Mouse (Mus musculus): ENCODE results near the gene E2f3. TPM values are rescaled to one million over a fixed set of nuclear protein-coding genes. Genes with fewer than 3 reads are reported as not detected.

E2f3 gene
- polyA plus RNA-seq, 1 experiment from 2014 or later, result 2.6 TPM

- no peaks in the 10 kb centered on the region for H3K36me3 ChIP-seq (replicated peaks; ENCODE audit: insufficient read depth, low read length)
- H3K4me2 ChIP-seq (ENCODE audit: low read depth, low read length), result no peak overlapping the region
- no peaks in the 10 kb centered on the region for H3K9me3 ChIP-seq (ENCODE audit: low read length)
- no peak overlapping the region for H3K9ac ChIP-seq (replicated peaks)
- ATAC-seq, result no peak
- H3K27me3 ChIP-seq (ENCODE audit: insufficient read depth, low read length), result no peaks in the 10 kb centered on the region
- DNase-seq, result no peak
- 86% methylated on average over 7 of the region's 7 CpGs for WGBS (ENCODE audit: insufficient replicate concordance)
- TF ChIP-seq EP300 (IDR thresholded peaks at IDR 0.05; ENCODE audit: low read depth) (no peak), CTCF (IDR thresholded peaks at IDR 0.05; ENCODE audit: low read depth) (no peak)
- H3K4me1 ChIP-seq (ENCODE audit: insufficient read depth), result no peaks in the 10 kb centered on the region
- no peak overlapping the region for H3K27ac ChIP-seq (ENCODE audit: low read depth)
- H3K4me3 ChIP-seq (ENCODE audit: low read depth, low read length), result no peak overlapping the region
These were observed 31.7 kb upstream of the E2f3 start for GRCm38 (mm10) chr13:30017611-30018010.

DNA sequence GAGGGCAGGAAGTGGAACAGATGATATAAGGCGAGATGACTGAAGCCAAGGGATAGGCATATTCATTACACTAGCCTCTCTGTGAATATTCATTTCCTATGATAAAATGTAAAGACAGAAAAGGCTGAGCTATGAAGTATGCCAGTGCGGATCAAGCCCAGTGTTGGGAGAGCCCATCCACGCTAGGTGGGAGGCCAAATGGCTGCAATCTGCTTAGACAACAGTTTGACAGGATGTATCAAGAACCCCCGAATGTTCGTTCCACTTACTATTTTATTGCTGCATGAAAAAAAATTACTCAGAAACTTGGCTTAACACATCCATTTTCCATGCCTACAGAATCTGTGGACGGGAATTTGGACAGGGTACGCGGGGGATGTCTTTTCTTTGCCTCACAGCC, 28.7 kb upstream of the E2f3 start:
- H3K27ac ChIP-seq (ENCODE audit: low read depth), result no peak overlapping the region
- no peak overlapping the region for H3K4me3 ChIP-seq (ENCODE audit: low read depth, low read length)
- no peaks in the 10 kb centered on the region for H3K9me3 ChIP-seq (ENCODE audit: low read length)
- no peak overlapping the region for H3K9ac ChIP-seq (replicated peaks)
- H3K4me2 ChIP-seq (ENCODE audit: low read depth, low read length), result no peak overlapping the region
- TF ChIP-seq EP300 (IDR thresholded peaks at IDR 0.05; ENCODE audit: low read depth), result no peak
- no peak for TF ChIP-seq CTCF (IDR thresholded peaks at IDR 0.05; ENCODE audit: low read depth)
- no peaks in the 10 kb centered on the region for H3K27me3 ChIP-seq (ENCODE audit: insufficient read depth, low read length)
- no peak for ATAC-seq
- H3K4me1 ChIP-seq (ENCODE audit: insufficient read depth), result no peaks in the 10 kb centered on the region
- H3K36me3 ChIP-seq (replicated peaks; ENCODE audit: insufficient read depth, low read length), result no peaks in the 10 kb centered on the region
- 79% methylated on average over 8 of the region's 8 CpGs for WGBS (ENCODE audit: insufficient replicate concordance)
- DNase-seq, result no peak

GRCm38 (mm10) chr13:30012226-30012625, 26.4 kb upstream of the E2f3 start:
- no peak overlapping the region for H3K4me2 ChIP-seq (ENCODE audit: low read depth, low read length)
- H3K27ac ChIP-seq (ENCODE audit: low read depth), result no peak overlapping the region
- no peak for DNase-seq
- no peak for ATAC-seq
- H3K4me3 ChIP-seq (ENCODE audit: low read depth, low read length), result no peak overlapping the region
- no peaks in the 10 kb centered on the region for H3K9me3 ChIP-seq (ENCODE audit: low read length)
- no peak for TF ChIP-seq EP300 (IDR thresholded peaks at IDR 0.05; ENCODE audit: low read depth)
- TF ChIP-seq CTCF (IDR thresholded peaks at IDR 0.05; ENCODE audit: low read depth), result no peak
- H3K9ac ChIP-seq (replicated peaks), result no peak overlapping the region
- H3K27me3 ChIP-seq (ENCODE audit: insufficient read depth, low read length), result no peaks in the 10 kb centered on the region
- no peaks in the 10 kb centered on the region for H3K36me3 ChIP-seq (replicated peaks; ENCODE audit: insufficient read depth, low read length)
- no peaks in the 10 kb centered on the region for H3K4me1 ChIP-seq (ENCODE audit: insufficient read depth)
- WGBS (ENCODE audit: insufficient replicate concordance), result 77% methylated on average over 6 of the region's 6 CpGs

GRCm38 (mm10) chr13:30008738-30009137, 22.9 kb upstream of the E2f3 start:
- ATAC-seq (no peak), DNase-seq (no peak)
- Histone ChIP-seq H3K27ac (ENCODE audit: low read depth) (no peak overlapping the region), H3K4me1 (ENCODE audit: insufficient read depth) (no peaks in the 10 kb centered on the region), H3K36me3 (replicated peaks; ENCODE audit: insufficient read depth, low read length) (no peaks in the 10 kb centered on the region), H3K4me3 (ENCODE audit: low read depth, low read length) (no peak overlapping the region), H3K9ac (replicated peaks) (no peak overlapping the region), H3K27me3 (ENCODE audit: insufficient read depth, low read length) (no peaks in the 10 kb centered on the region), H3K4me2 (ENCODE audit: low read depth, low read length) (no peak overlapping the region), H3K9me3 (ENCODE audit: low read length) (no peaks in the 10 kb centered on the region)
- TF ChIP-seq EP300 (IDR thresholded peaks at IDR 0.05; ENCODE audit: low read depth), result no peak
- no peak for TF ChIP-seq CTCF (IDR thresholded peaks at IDR 0.05; ENCODE audit: low read depth)
- 69% methylated on average over 3 of the region's 3 CpGs for WGBS (ENCODE audit: insufficient replicate concordance)

GRCm38 (mm10) chr13:30005422-30005821, 19.6 kb upstream of the E2f3 start:
- H3K27ac ChIP-seq (ENCODE audit: low read depth), result no peak overlapping the region
- H3K9me3 ChIP-seq (ENCODE audit: low read length), result no peaks in the 10 kb centered on the region
- H3K27me3 ChIP-seq (ENCODE audit: insufficient read depth, low read length), result no peaks in the 10 kb centered on the region
- H3K9ac ChIP-seq (replicated peaks), result no peak overlapping the region
- no peak overlapping the region for H3K4me3 ChIP-seq (ENCODE audit: low read depth, low read length)
- no peaks in the 10 kb centered on the region for H3K36me3 ChIP-seq (replicated peaks; ENCODE audit: insufficient read depth, low read length)
- H3K4me1 ChIP-seq (ENCODE audit: insufficient read depth), result no peaks in the 10 kb centered on the region
- ATAC-seq, result no peak
- H3K4me2 ChIP-seq (ENCODE audit: low read depth, low read length), result no peak overlapping the region
- no peak for DNase-seq
- WGBS (ENCODE audit: insufficient replicate concordance), result 81% methylated on average over 3 of the region's 3 CpGs
- TF ChIP-seq EP300 (IDR thresholded peaks at IDR 0.05; ENCODE audit: low read depth), result no peak
- no peak for TF ChIP-seq CTCF (IDR thresholded peaks at IDR 0.05; ENCODE audit: low read depth)

- Histone ChIP-seq H3K9me3 (ENCODE audit: low read length) (no peaks in the 10 kb centered on the region), H3K4me3 (ENCODE audit: low read depth, low read length) (no peak overlapping the region), H3K36me3 (replicated peaks; ENCODE audit: insufficient read depth, low read length) (no peaks in the 10 kb centered on the region), H3K27ac (ENCODE audit: low read depth) (no peak overlapping the region), H3K27me3 (ENCODE audit: insufficient read depth, low read length) (no peaks in the 10 kb centered on the region), H3K4me1 (ENCODE audit: insufficient read depth) (no peaks in the 10 kb centered on the region), H3K9ac (replicated peaks) (no peak overlapping the region), H3K4me2 (ENCODE audit: low read depth, low read length) (no peak overlapping the region)
- no peak for DNase-seq
- TF ChIP-seq EP300 (IDR thresholded peaks at IDR 0.05; ENCODE audit: low read depth) (no peak), CTCF (IDR thresholded peaks at IDR 0.05; ENCODE audit: low read depth) (no peak)
- no peak for ATAC-seq
- WGBS (ENCODE audit: insufficient replicate concordance), result 83% methylated on average over 5 of the region's 5 CpGs
These were observed 19.0 kb upstream of the E2f3 start for GRCm38 (mm10) chr13:30004849-30005248.

DNA sequence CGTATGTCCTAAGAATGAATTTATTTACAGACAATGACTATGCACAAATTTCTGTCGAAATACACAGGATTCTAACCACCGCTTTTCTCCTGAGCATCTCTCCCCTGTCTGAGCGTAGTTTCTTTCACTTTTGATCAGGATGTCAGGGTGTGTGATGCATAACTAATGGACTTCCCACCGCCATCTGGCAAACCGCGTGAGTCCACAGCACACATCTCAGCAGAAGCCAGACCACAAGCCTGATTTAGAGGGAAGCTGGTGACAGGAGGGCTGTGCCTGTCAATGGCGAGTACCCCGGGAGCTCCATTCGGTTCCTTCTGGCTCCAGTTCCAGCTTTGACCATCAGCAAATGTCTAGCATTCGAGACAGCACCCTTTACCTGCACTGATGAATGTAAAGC, 17.3 kb upstream of the E2f3 start:
- Histone ChIP-seq H3K27ac (ENCODE audit: low read depth) (no peak overlapping the region), H3K4me3 (ENCODE audit: low read depth, low read length) (no peak overlapping the region), H3K27me3 (ENCODE audit: insufficient read depth, low read length) (no peaks in the 10 kb centered on the region), H3K36me3 (replicated peaks; ENCODE audit: insufficient read depth, low read length) (no peaks in the 10 kb centered on the region), H3K9ac (replicated peaks) (no peak overlapping the region; the same call in 1 of the 2 replicates), H3K9me3 (ENCODE audit: low read length) (no peaks in the 10 kb centered on the region), H3K4me2 (ENCODE audit: low read depth, low read length) (peak overlapping the region; percentile 35), H3K4me1 (ENCODE audit: insufficient read depth) (no peaks in the 10 kb centered on the region)
- no peak for ATAC-seq
- TF ChIP-seq EP300 (IDR thresholded peaks at IDR 0.05; ENCODE audit: low read depth) (no peak), CTCF (IDR thresholded peaks at IDR 0.05; ENCODE audit: low read depth) (no peak)
- WGBS (ENCODE audit: insufficient replicate concordance), result 29% methylated on average over 11 of the region's 11 CpGs
- no peak for DNase-seq
